Mouse (Mus musculus): ENCODE data around the gene Esam. TPM values are rescaled to one million over a fixed set of nuclear protein-coding genes. Genes with fewer than 3 reads are reported as not detected.

Gene Esam
- polyA plus RNA-seq, 1 experiment from 2014 or later, result 76.9 TPM

DNA sequence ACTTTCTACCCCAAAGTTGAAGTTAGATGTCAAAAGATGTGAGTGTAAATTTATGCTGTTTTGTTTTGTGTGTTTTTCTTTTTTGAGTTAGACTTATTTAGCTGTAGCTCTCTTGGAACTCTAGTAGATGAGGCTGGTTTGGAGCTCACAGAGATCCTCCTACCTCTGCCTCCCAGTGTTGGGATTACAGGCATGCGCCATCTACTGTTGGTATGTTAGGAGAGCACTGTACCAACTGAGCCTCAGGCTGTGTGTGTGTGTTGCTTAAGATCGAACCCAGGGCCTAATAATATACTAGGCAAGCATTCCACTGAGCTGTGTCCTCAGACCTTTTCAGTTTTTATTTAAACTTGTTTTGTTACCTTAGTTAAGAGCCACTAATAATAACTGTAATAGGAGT lies 15.8 kb upstream of the Esam start:
- ATAC-seq (replicated peaks; ENCODE audit: insufficient number of reproducible peaks, insufficient read depth, low FRiP score, low read depth), result no peak
- Histone ChIP-seq H3K27ac (no peak overlapping the region), H3K4me1 (replicated peaks) (peaks cover 12% of the 10 kb centered on the region), H3K9me3 (replicated peaks) (no peaks in the 10 kb centered on the region), H3K36me3 (no peaks in the 10 kb centered on the region), H3K4me2 (no peak overlapping the region), H3K27me3 (no peaks in the 10 kb centered on the region), H3K9ac (no peak overlapping the region), H3K4me3 (no peak overlapping the region)
- 90% methylated on average over 2 of the region's 2 CpGs for WGBS

DNA sequence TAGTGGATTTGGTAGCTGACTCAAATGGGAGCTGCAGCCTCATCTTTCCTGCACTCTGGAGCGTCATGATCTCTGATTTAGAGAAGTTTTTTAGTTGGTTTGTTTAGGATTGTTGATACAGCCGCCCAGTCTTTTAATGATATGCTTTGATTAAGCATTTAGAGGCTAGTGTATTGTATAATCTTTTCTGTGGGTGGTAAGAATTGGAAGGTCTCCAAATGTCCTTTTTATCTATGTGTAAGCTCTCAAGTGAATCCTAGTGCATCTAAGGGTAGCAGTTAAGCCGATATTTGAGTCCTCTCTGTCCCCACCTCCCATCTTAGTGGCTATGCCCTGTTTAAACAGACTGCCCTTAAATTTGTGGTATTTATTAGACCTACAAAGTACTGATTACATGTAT lies 13.4 kb upstream of the Esam start:
- Histone ChIP-seq H3K27me3 (no peaks in the 10 kb centered on the region), H3K4me3 (no peak overlapping the region), H3K4me2 (no peak overlapping the region), H3K27ac (peak overlapping the region; percentile 0; the same call in 1 of the 2 replicates), H3K9me3 (replicated peaks) (no peaks in the 10 kb centered on the region), H3K36me3 (peaks cover 8% of the 10 kb centered on the region; the same call in 1 of the 2 replicates), H3K4me1 (replicated peaks) (peaks cover 12% of the 10 kb centered on the region), H3K9ac (no peak overlapping the region)
- no peak for ATAC-seq (replicated peaks; ENCODE audit: insufficient number of reproducible peaks, insufficient read depth, low FRiP score, low read depth)
- WGBS, result 60% methylated on average over 3 of the region's 3 CpGs

DNA sequence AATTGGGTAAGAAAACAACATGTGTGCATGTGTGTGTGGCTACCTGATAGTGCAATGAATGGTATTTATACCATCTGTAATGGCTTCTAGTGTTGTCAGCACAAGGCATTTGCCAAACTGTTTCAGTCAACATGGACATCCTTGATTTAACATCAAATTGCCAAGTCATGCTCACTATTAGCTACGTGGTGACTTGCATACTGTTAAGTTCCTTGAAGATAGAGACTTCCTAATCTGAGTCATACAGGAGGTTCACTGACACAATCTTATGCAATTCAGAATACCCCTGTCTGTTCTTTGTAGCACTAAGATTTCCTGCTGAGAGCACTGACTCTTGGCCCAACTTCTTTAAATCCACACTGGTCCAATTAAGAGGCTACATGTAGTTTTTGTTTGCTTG lies 10.4 kb upstream of the Esam start:
- no peaks in the 10 kb centered on the region for H3K27me3 ChIP-seq
- 50% methylated on average over 1 of the region's 1 CpGs for WGBS
- H3K4me1 ChIP-seq (replicated peaks), result peaks cover 12% of the 10 kb centered on the region
- H3K4me2 ChIP-seq, result no peak overlapping the region
- no peak overlapping the region for H3K4me3 ChIP-seq
- H3K36me3 ChIP-seq, result peaks cover 26% of the 10 kb centered on the region; the same call in 1 of the 2 replicates
- no peak for ATAC-seq (replicated peaks; ENCODE audit: insufficient number of reproducible peaks, insufficient read depth, low FRiP score, low read depth)
- no peak overlapping the region for H3K9ac ChIP-seq
- H3K9me3 ChIP-seq (replicated peaks), result no peaks in the 10 kb centered on the region
- H3K27ac ChIP-seq, result no peak overlapping the region

DNA sequence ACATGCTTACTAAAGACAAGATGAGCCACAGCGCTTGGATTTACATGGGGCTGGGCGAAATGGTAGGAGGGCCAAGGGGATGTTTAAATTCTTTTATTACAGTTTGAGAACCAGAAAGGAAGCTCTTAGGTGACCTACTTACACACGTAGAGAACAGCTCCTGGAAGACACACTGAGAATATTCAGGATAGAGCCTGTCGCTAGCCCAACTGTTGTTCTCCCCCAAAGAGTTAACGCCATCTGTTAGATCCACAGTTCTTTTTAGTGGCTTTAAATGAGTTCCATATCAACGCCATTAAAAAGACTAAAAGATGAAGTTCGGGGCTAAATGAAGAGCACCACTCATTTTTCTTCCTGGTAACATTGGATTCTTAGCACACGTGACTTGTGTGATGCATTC lies 8.9 kb upstream of the Esam start:
- Histone ChIP-seq H3K9ac (no peak overlapping the region), H3K36me3 (peaks cover 35% of the 10 kb centered on the region; the same call in 1 of the 2 replicates), H3K4me2 (no peak overlapping the region), H3K27me3 (no peaks in the 10 kb centered on the region), H3K4me3 (no peak overlapping the region), H3K9me3 (replicated peaks) (no peaks in the 10 kb centered on the region), H3K27ac (no peak overlapping the region), H3K4me1 (replicated peaks) (peaks cover 10% of the 10 kb centered on the region)
- ATAC-seq (replicated peaks; ENCODE audit: insufficient number of reproducible peaks, insufficient read depth, low FRiP score, low read depth), result no peak
- WGBS, result 94% methylated on average over 8 of the region's 8 CpGs

DNA sequence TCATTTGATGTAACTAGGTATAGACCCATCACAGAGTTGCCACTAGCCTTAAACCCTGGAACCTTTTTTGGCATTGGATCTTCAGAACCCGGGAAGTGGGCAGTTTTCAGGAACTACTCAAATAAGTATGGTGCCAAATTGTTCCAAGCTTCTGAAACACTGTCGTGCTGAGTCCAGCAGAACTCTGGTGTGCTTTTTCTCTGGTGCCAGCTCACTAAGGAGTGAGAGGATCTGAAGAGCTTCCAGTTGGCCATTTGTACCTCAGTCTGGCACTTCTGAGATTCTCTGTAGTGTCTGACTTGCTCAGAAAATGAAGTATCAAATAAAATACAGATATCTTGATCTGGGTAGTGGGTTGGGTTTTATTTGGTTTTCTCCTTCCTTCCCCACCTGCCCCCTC lies 7.9 kb upstream of the Esam start:
- ATAC-seq (replicated peaks; ENCODE audit: insufficient number of reproducible peaks, insufficient read depth, low FRiP score, low read depth), result no peak
- Histone ChIP-seq H3K4me3 (no peak overlapping the region), H3K9me3 (replicated peaks) (no peaks in the 10 kb centered on the region), H3K4me2 (no peak overlapping the region), H3K27ac (no peak overlapping the region), H3K9ac (no peak overlapping the region), H3K4me1 (replicated peaks) (peaks cover 5% of the 10 kb centered on the region; the same call in 1 of the 2 replicates), H3K36me3 (peaks cover 35% of the 10 kb centered on the region; the same call in 1 of the 2 replicates), H3K27me3 (no peaks in the 10 kb centered on the region)
- WGBS, result 81% methylated on average over 2 of the region's 2 CpGs

DNA sequence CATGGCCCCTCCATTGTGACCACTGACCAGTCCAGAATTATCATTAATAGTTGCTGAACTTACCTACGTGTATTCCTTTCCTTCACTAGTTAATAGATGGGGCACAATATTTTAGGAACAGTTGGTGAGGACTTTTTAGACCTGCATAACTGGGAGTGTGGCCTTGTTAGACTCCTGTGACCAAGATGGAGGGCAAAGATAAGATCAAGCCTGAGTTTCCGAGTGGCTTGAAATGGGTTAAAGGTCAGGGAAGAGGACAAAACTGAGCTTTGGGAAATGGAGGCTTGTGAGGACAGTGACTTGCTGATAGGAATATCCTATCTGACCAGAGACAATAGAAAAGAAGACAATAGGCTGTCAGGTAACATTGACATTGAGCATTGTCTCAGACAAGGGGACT lies 2.4 kb upstream of the Esam start:
- Histone ChIP-seq H3K4me1 (replicated peaks) (peaks cover 23% of the 10 kb centered on the region), H3K4me3 (no peak overlapping the region), H3K4me2 (no peak overlapping the region), H3K27me3 (peaks cover 18% of the 10 kb centered on the region; the same call in 1 of the 2 replicates), H3K9ac (no peak overlapping the region), H3K27ac (no peak overlapping the region), H3K9me3 (replicated peaks) (no peaks in the 10 kb centered on the region), H3K36me3 (peaks cover 17% of the 10 kb centered on the region; the same call in 1 of the 2 replicates)
- WGBS, result 80% methylated on average over 2 of the region's 2 CpGs
- no peak for ATAC-seq (replicated peaks; ENCODE audit: insufficient number of reproducible peaks, insufficient read depth, low FRiP score, low read depth)

DNA sequence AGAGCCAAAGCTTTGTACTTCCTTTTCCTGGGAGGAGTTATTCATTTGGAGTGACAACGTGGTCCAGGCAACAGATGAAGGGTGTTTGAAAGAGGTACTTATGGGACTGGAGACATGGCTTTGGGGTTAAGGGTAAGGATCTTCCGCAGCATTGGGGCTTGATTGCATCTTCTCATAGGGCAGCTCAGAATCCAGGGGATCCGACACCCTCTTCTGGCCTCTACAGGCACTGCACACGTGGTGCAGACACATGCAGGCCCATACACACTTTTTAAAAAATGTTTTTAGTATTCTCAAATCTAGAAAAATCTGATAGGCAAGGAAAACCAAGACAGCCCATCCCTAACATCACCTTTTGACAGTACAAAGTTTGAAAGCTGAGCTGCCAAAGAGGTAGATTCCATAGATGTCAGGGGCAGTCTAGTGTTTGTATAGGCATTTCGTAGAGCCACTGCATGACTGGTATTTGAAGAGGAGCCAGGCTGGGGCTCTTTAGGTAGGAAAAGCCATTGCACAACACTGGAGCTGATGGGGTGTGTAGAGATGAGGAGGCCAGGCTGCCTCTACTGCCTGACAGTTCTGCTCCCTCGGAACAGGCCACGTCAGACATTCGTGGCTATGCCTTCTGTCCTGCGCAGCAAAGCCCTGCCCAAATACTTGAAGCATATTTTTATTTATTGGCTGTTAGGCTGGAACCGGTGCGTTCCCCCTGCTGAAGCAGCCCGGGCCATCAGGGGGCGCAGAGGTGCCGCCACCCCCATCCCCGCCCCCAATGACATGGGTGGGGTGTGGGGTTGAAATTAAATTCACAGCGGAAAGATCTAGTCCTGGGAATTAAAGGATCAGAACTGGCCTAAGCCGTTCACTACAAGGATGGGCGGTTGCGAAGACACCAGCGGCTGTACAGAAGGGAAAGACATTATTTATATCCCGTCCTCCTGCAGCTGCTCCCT lies 1.2 kb upstream of the Esam start:
- H3K4me1 ChIP-seq (replicated peaks), result peaks cover 34% of the 10 kb centered on the region
- H3K36me3 ChIP-seq, result peaks cover 10% of the 10 kb centered on the region; the same call in 1 of the 2 replicates
- H3K4me3 ChIP-seq, result peak overlapping the region; percentile 50
- no peak overlapping the region for H3K9ac ChIP-seq
- H3K27ac ChIP-seq, result 0 out of 2 replicates have a peak overlapping the region, but pooled peaks have one; percentile 0
- H3K27me3 ChIP-seq, result peaks cover 18% of the 10 kb centered on the region; the same call in 1 of the 2 replicates
- no peak for ATAC-seq (replicated peaks; ENCODE audit: insufficient number of reproducible peaks, insufficient read depth, low FRiP score, low read depth)
- peak overlapping the region; percentile 85 for H3K4me2 ChIP-seq
- H3K9me3 ChIP-seq (replicated peaks), result no peaks in the 10 kb centered on the region
- 31% methylated on average over 21 of the region's 21 CpGs for WGBS

DNA sequence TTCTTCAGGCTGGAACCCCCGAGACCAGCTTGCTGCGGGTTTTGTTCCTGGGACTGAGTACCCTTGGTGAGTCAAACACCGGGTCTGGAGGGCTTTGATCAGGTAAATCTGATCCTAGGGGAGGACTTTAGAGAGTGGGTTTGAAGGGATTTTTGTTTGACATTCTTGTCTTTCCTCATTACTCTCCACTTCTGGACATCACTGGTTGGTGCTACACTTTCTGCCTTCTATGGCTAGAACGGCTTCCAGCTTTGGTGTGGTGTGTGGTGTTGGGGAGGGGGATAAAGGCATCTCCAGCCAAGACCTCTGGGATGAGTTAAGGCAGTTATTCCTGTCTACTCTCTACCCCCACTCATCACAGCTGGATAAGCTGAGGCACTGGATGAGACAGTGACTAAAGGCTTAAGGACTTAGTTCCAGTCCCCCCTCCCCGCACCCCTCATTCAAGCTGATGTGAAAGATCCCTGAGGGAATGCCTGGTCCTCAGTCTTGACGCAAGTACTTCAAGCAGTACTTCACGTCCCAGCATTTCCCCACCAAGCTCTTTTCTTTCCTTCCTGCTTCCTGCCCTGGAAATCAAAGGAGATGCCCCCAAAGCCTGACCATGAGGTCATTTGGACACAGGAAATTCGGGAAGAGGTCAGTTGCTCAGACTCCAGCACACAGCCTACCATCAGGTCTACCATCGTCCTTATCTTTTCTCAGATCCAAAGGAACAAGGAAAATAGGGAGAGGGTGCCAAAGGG lies 520 bp downstream of the Esam start:
- H3K4me2 ChIP-seq, result peak overlapping the region; percentile 85
- H3K27me3 ChIP-seq, result peaks cover 22% of the 10 kb centered on the region; the same call in 1 of the 2 replicates
- H3K4me1 ChIP-seq (replicated peaks), result peaks cover 34% of the 10 kb centered on the region
- H3K9ac ChIP-seq, result peak overlapping the region; percentile 40; the same call in 1 of the 2 replicates
- 32% methylated on average over 9 of the region's 9 CpGs for WGBS
- peak overlapping the region; percentile 50 for H3K4me3 ChIP-seq
- ATAC-seq (replicated peaks; ENCODE audit: insufficient number of reproducible peaks, insufficient read depth, low FRiP score, low read depth), result no peak
- H3K27ac ChIP-seq, result peak overlapping the region; percentile 84
- H3K36me3 ChIP-seq, result no peaks in the 10 kb centered on the region; the same call in 1 of the 2 replicates
- H3K9me3 ChIP-seq (replicated peaks), result no peaks in the 10 kb centered on the region

DNA sequence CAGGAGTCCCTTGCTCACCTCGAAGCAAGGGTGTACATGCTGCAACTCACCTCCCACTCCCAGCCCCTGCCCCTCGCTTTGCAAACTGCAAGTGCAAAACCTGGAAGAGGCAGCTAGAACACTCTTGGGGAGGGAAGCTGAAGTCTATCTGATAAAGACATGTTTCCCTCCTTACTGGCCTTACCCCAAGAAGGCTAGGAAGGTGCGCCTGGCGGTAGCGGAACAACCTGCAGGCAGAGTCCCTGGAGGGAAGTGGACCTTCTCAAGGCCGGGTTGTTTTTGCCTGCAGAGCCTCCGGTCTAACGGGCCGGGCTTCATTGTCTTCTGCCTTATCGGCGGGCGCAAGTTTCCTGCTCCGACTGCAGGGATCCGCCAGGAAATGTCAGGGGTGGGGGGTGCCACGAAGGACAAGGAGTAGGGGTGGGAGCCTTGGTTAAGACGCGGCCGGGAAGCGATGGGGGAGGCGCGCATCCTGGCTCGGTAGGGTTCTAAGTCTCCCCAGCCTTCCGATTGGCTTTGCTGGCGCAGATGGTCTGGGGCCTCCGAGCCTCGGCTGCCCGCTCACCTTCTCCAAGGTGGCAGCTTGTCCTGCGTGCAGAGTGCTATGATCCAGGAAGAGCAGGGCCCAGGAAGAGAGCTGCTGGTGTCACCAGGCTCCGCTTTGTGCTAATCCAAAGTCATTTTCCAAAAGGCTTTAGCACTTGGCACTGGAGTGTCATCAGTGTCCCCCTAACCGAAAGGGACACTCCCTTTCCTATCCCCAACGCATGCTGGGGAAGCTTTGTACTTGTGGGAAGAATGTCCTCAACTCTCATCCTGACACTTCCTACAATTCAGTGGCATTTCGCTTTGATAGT lies 2.4 kb downstream of the Esam start:
- Histone ChIP-seq H3K27ac (peak overlapping the region; percentile 84), H3K27me3 (peaks cover 22% of the 10 kb centered on the region; the same call in 1 of the 2 replicates), H3K36me3 (no peaks in the 10 kb centered on the region), H3K4me1 (replicated peaks) (peaks cover 34% of the 10 kb centered on the region), H3K4me3 (peak overlapping the region; percentile 50), H3K9me3 (replicated peaks) (no peaks in the 10 kb centered on the region), H3K9ac (peak overlapping the region; percentile 53), H3K4me2 (peak overlapping the region; percentile 85)
- WGBS, result 1% methylated on average over 32 of the region's 32 CpGs
- peak; percentile 72 for ATAC-seq (replicated peaks; ENCODE audit: insufficient number of reproducible peaks, insufficient read depth, low FRiP score, low read depth)

DNA sequence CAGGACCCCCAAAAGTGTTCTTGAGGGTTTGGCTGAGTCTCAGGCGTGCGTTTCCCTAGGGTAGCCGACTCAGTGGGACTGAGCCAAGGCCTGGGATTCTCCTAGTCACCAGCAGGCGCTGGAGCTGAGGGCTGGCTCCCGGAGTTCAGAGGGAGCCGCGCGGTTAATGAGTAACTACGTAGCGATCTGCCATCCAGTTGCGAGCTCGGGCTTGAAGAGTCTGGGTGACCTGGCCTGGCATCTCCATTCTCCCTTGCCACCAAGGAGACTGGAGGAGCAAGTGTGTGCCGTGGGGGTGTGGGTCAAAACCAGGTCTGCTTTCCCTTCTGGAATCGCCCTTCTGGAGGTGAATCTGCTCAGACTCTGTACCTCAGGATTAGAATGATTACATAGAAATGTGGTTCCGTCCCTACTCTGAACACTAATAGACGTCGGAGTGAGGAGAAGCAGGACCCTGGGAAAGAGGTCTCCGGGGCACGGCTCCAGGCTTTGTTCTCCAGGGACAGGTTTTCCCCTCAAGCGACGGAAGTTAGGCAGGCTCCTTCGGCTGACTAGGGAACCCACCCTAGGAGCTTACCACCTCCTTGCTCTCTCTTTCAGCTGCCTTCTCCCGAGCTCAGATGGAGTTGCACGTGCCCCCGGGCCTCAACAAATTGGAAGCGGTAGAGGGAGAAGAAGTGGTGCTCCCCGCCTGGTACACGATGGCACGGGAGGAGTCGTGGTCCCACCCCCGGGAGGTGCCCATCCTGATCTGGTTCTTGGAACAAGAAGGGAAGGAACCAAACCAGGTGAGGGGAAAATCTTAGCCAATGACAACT lies 3.2 kb downstream of the Esam start:
- H3K4me2 ChIP-seq, result peak overlapping the region; percentile 85
- H3K4me1 ChIP-seq (replicated peaks), result peaks cover 34% of the 10 kb centered on the region
- WGBS, result 4% methylated on average over 31 of the region's 31 CpGs
- H3K27ac ChIP-seq, result peak overlapping the region; percentile 82
- H3K9me3 ChIP-seq (replicated peaks), result no peaks in the 10 kb centered on the region
- H3K9ac ChIP-seq, result peak overlapping the region; percentile 53
- peaks cover 22% of the 10 kb centered on the region; the same call in 1 of the 2 replicates for H3K27me3 ChIP-seq
- no peaks in the 10 kb centered on the region for H3K36me3 ChIP-seq
- ATAC-seq (replicated peaks; ENCODE audit: insufficient number of reproducible peaks, insufficient read depth, low FRiP score, low read depth), result 0 out of 2 replicates have a peak, but pooled peaks have one; percentile 28
- peak overlapping the region; percentile 50 for H3K4me3 ChIP-seq
